Mouse (Mus musculus): ENCODE measurements around the gene Prkg1.

- TF ChIP-seq GATA1 (IDR thresholded peaks at IDR 0.05; ENCODE audit: borderline replicate concordance, low read length) (no peak), FLI1 (IDR thresholded peaks at IDR 0.05; ENCODE audit: low read length) (no peak)
These were observed 1248.1 kb downstream of the Prkg1 start for GRCm38 (mm10) chr19:30516771-30517170.
